In the genomic region with DNA sequence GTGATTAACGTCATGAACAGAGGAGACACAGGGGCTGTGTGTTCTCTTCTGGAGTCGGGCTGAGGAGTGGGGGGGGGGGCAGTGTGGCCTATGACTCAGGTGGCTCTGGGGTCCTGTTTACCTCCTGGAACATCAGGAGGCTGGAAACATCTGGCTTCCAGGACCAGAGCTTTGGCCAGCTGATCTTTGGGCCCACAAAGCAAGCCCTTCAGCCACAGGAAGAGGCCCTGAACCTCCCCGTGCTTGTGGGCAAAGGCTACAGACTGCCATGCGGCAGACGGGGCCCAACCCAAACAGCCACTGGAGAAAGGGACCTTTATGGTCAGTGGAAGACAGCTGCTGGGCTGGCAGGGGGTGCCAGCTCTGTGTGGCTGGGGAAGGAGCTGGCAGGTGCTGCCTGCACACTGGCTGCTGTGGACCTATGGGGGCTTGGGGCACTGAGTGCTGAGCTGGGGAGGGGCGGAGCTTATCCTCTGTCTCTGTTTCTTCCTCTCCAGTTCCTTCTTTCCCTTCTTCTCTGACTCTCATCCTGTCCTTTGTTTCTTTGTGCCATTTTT, we compare ENCODE assay signal across 15 mouse cellular contexts. TPM values are rescaled to one million over a fixed set of nuclear protein-coding genes. Genes with fewer than 3 reads are reported as not detected.
DNase-seq lines count a peak whose midpoint lies in the region; ATAC-seq lines count a peak whose summit lies in the region.
"Had no signal": no experiment of that assay in that cellular context is flagged by ENCODE, and none has a peak within 500 bp of the region (broad histone marks: within the 10 kb centered on the region; RNA-seq: fewer than 3 reads in every experiment).

No protein-coding gene starts in this region.

- 0 out of 2 replicates have a peak overlapping the region, but pooled peaks have one; percentile 57 for H3K27ac ChIP-seq in hindbrain, embryonic 10.5 days
- no peak overlapping the region for H3K27ac ChIP-seq in hindbrain, embryonic 14.5 days
- 0 out of 2 replicates have a peak overlapping the region, but pooled peaks have one; percentile 19 for H3K27ac ChIP-seq in embryonic facial prominence, embryonic 10.5 days (replicated peaks)
- H3K27ac ChIP-seq: heart, adult 2 months; macrophage; neural tube, embryonic 13.5 days had no signal

- no peak overlapping the region for H3K9ac ChIP-seq in hindbrain, embryonic 14.5 days
- H3K9ac ChIP-seq: neural tube, embryonic 13.5 days had no signal

- H3K27me3 ChIP-seq in hindbrain, embryonic 10.5 days (ENCODE audit: insufficient read depth, poor library complexity, severe bottlenecking): no peaks in the 10 kb centered on the region
- no peaks in the 10 kb centered on the region for H3K27me3 ChIP-seq in hindbrain, embryonic 14.5 days (ENCODE audit: control insufficient read depth, insufficient read depth, low read length)
- H3K27me3 ChIP-seq in embryonic facial prominence, embryonic 10.5 days (replicated peaks; ENCODE audit: low read depth, poor library complexity, severe bottlenecking): no peaks in the 10 kb centered on the region

- no peaks in the 10 kb centered on the region for H3K36me3 ChIP-seq in hindbrain, embryonic 10.5 days
- no peaks in the 10 kb centered on the region for H3K36me3 ChIP-seq in hindbrain, embryonic 14.5 days (replicated peaks; ENCODE audit: control insufficient read depth, insufficient read depth)
- no peaks in the 10 kb centered on the region for H3K36me3 ChIP-seq in embryonic facial prominence, embryonic 10.5 days (replicated peaks)
- H3K36me3 ChIP-seq: neural tube, embryonic 13.5 days had no signal

- no peaks in the 10 kb centered on the region for H3K9me3 ChIP-seq in hindbrain, embryonic 10.5 days
- H3K9me3 ChIP-seq in hindbrain, embryonic 14.5 days (ENCODE audit: control insufficient read depth, low read length): no peaks in the 10 kb centered on the region
- no peaks in the 10 kb centered on the region for H3K9me3 ChIP-seq in embryonic facial prominence, embryonic 10.5 days
- H3K9me3 ChIP-seq: neural tube, embryonic 13.5 days had no signal

- no peak for DNase-seq in hindbrain, embryonic 10.5 days (ENCODE audit: low spot score)
- no peak for DNase-seq in hindbrain, embryonic 14.5 days (ENCODE audit: low spot score)
- DNase-seq in 416B (ENCODE audit: low read depth): peak; percentile 74
- no peak for DNase-seq in embryonic facial prominence, embryonic 10.5 days (ENCODE audit: low spot score)
- peak; percentile 16 for DNase-seq in large intestine, adult 2 months (ENCODE audit: low read depth, low spot score)
- DNase-seq in natural killer cell, adult 2 months (ENCODE audit: low spot score in 2 of 2): no peak
- no peak for DNase-seq in frontal cortex, adult 2 months (ENCODE audit: extremely low spot score in 1 of 2, low spot score in 1 of 2)
- no peak for DNase-seq in heart, postnatal 25 days (ENCODE audit: low spot score)
- DNase-seq: cerebellum, postnatal 36 days; heart, adult 2 months; right cerebral cortex, postnatal 25 days; thymus, postnatal 14 days had no signal

- intact Hi-C loops in heart, postnatal 25 days (cut with DNase I): no loop called here

- no peak overlapping the region for H3K4me3 ChIP-seq in hindbrain, embryonic 10.5 days
- no peak overlapping the region for H3K4me3 ChIP-seq in hindbrain, embryonic 14.5 days (replicated peaks; ENCODE audit: low read length)
- H3K4me3 ChIP-seq in embryonic facial prominence, embryonic 10.5 days: no peak overlapping the region
- H3K4me3 ChIP-seq: heart, adult 2 months; neural tube, embryonic 13.5 days had no signal

- H3K4me1 ChIP-seq in hindbrain, embryonic 10.5 days (replicated peaks): peaks cover 8% of the 10 kb centered on the region
- H3K4me1 ChIP-seq in hindbrain, embryonic 14.5 days (replicated peaks; ENCODE audit: control insufficient read depth, insufficient read depth, low read length): no peaks in the 10 kb centered on the region
- H3K4me1 ChIP-seq in embryonic facial prominence, embryonic 10.5 days: peaks cover 12% of the 10 kb centered on the region

- ATAC-seq in hindbrain, embryonic 14.5 days (ENCODE audit: low FRiP score): no peak
- ATAC-seq: CD4-positive, CD25-positive, alpha-beta regulatory T cell, adult 4 months had no signal

- no peak overlapping the region for H3K4me2 ChIP-seq in hindbrain, embryonic 14.5 days (replicated peaks)
- H3K4me2 ChIP-seq: neural tube, embryonic 13.5 days had no signal

- 72% methylated on average over 6 of the region's 6 CpGs for WGBS in hindbrain, embryonic 10.5 days
- 66% methylated on average over 6 of the region's 6 CpGs for WGBS in hindbrain, embryonic 14.5 days
- 65% methylated on average over 6 of the region's 6 CpGs for WGBS in embryonic facial prominence, embryonic 10.5 days
- WGBS in large intestine, adult 2 months: 20% methylated on average over 6 of the region's 6 CpGs

RNA-seq across cellular contexts. Expression of a gene that starts 45.2 kb away (rescaled TPM):
- polyA plus RNA-seq in hindbrain, embryonic 10.5 days (2016; fragmentation: Nextera tagmentation; extraction: Ambion mirVana): 17.7 and 20.4 TPM in 2 replicates
- 85.3 and 88.8 TPM in 2 replicates for polyA plus RNA-seq in hindbrain, embryonic 14.5 days (2014; fragmentation: Nextera tagmentation; extraction: Ambion mirVana)
- polyA plus RNA-seq in embryonic facial prominence, embryonic 10.5 days (2016; fragmentation: Nextera tagmentation; extraction: Ambion mirVana): 8.6 and 8.9 TPM in 2 replicates
- polyA plus RNA-seq in large intestine, adult 2 months (2012; rRNA removed): 3.6 and 3.7 TPM in 2 replicates
- 362 and 366 TPM in 2 replicates for polyA plus RNA-seq in frontal cortex, adult 2 months (2012; rRNA removed)
- 10 to 100 TPM; 14.8 to 16.1 TPM for total RNA-seq in heart, postnatal 25 days (2021)
- polyA plus RNA-seq: macrophage had no signal

Comparison
In these comparisons a context has a peak if more than half of its experiments do, and no peak if none do; other contexts are left out.
1. DNase-seq: peak in 416B (single experiment) and large intestine, adult 2 months (single experiment); none in hindbrain, embryonic 10.5 days (single experiment), hindbrain, embryonic 14.5 days (single experiment), embryonic facial prominence, embryonic 10.5 days (single experiment), natural killer cell, adult 2 months (0 of 2), frontal cortex, adult 2 months (0 of 2) and heart, postnatal 25 days (single experiment).